Mouse (Mus musculus) heart, embryonic 13.5 days (tissue): Measurements from ENCODE around the gene Tef. TPM values are rescaled to one million over a fixed set of nuclear protein-coding genes. Genes with fewer than 3 reads are reported as not detected.

Experiments used
- ATAC-seq: fragments of 200-750 bp; cut with Nextera tagmentation; 2 replicates; pipeline ENCODE4 v1.8.0; 2017; ENCODE audit warnings: moderate TSS enrichment; ENCODE audit not compliant: insufficient number of reproducible peaks, low FRiP score, low TSS enrichment; ENCODE audit errors: extremely low read depth
- H3K27ac ChIP-seq: fragments of 300-500 bp; sonication (generic); replicated peaks from 2 replicates; pipeline ENCODE4 v1.5.1; 2015; ENCODE audit warnings: moderate library complexity, mild to moderate bottlenecking, inconsistent platforms
- H3K27me3 ChIP-seq: fragments of 300-500 bp; sonication (generic); replicated peaks from 2 replicates; pipeline ENCODE4 v1.6.1; 2015; ENCODE audit warnings: mild to moderate bottlenecking, inconsistent platforms
- H3K36me3 ChIP-seq: fragments of 300-500 bp; sonication (generic); 2 replicates; pipeline ENCODE4 v1.6.1; 2015; ENCODE audit warnings: mild to moderate bottlenecking, inconsistent platforms
- H3K4me1 ChIP-seq: fragments of 300-500 bp; sonication (generic); 2 replicates; pipeline ENCODE4 v1.6.1; 2015; ENCODE audit warnings: inconsistent platforms
- H3K4me2 ChIP-seq: fragments of 300-500 bp; sonication (generic); 2 replicates; pipeline ENCODE4 v1.6.1; 2015; ENCODE audit warnings: inconsistent platforms, mild to moderate bottlenecking, moderate library complexity
- H3K4me3 ChIP-seq: fragments of 300-500 bp; sonication (generic); 2 replicates; pipeline ENCODE4 v1.5.1; 2015; ENCODE audit warnings: moderate library complexity, mild to moderate bottlenecking, inconsistent platforms
- H3K9ac ChIP-seq: fragments of 300-500 bp; sonication (generic); 2 replicates; pipeline ENCODE4 v1.6.1; 2015; ENCODE audit warnings: inconsistent platforms, mild to moderate bottlenecking, moderate library complexity
- H3K9me3 ChIP-seq: fragments of 300-500 bp; sonication (generic); 2 replicates; pipeline ENCODE4 v1.6.1; 2016; ENCODE audit warnings: inconsistent platforms
- WGBS: fragments of 180-500 bp; shearing (Covaris S2); methylation state at CpG from one replicate; pipeline ENCODE4 v1.1.7; 2015; ENCODE audit warnings: mixed read lengths; 5-methylcytosine and 5-hydroxymethylcytosine counted together
- polyA plus RNA-seq: library from polyadenylated mRNA; unstranded; fragments of >200 nt; fragmentation: Nextera tagmentation; extraction: Ambion mirVana; gene quantifications from 2 replicates; pipeline ENCODE4 v1.2.1, GENCODE M21; 2015

The Tef gene
- polyA plus RNA-seq, 1 experiment from 2014 or later, result 22.0 TPM

- WGBS, result 80% methylated on average over 4 of the region's 4 CpGs
- H3K36me3 ChIP-seq, result peaks cover 23% of the 10 kb centered on the region
- no peaks in the 10 kb centered on the region for H3K9me3 ChIP-seq
- H3K9ac ChIP-seq, result no peak overlapping the region
- no peak for ATAC-seq
- no peak overlapping the region for H3K4me2 ChIP-seq
- H3K4me1 ChIP-seq, result peaks cover 28% of the 10 kb centered on the region
- H3K27ac ChIP-seq, result no peak overlapping the region
- H3K4me3 ChIP-seq, result no peak overlapping the region
- H3K27me3 ChIP-seq, result peaks cover 7% of the 10 kb centered on the region
Observed at GRCm38 (mm10) chr15:81830530-81830929, 28.3 kb downstream of the Tef start.

- Histone ChIP-seq H3K36me3 (peaks cover 15% of the 10 kb centered on the region), H3K27ac (no peak overlapping the region), H3K9me3 (no peaks in the 10 kb centered on the region), H3K27me3 (peaks cover 9% of the 10 kb centered on the region), H3K4me3 (no peak overlapping the region), H3K4me2 (peak overlapping the region; percentile 49), H3K9ac (peak overlapping the region; percentile 62), H3K4me1 (peaks cover 35% of the 10 kb centered on the region)
- 11% methylated on average over 24 of the region's 24 CpGs for WGBS
- peak; percentile 77; the same call in 1 of the 2 replicates for ATAC-seq
Observed at GRCm38 (mm10) chr15:81831136-81831825, 29.1 kb downstream of the Tef start.

DNA sequence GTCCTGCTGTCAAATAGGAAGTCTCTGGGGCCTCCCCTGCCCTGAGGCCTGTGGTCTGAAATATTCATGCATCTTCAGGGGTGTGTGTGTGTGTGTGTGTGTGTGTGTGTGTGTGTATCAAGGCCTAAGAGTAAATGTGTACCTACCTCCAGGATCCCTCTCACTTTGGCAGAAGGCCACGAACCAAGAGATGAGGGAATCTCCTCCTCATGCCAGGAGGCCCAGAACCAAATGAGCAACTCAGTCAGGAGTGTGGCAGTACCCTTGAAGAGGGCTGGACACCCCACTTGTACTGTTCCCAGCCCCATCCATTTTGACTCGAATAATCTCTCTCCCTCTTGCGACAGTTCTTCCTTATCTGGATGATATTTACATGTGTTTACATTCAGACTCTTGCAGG, 30.0 kb downstream of the Tef start:
- Histone ChIP-seq H3K4me2 (no peak overlapping the region), H3K4me1 (peaks cover 44% of the 10 kb centered on the region), H3K27ac (no peak overlapping the region), H3K27me3 (peaks cover 9% of the 10 kb centered on the region), H3K4me3 (no peak overlapping the region), H3K36me3 (peaks cover 6% of the 10 kb centered on the region), H3K9ac (no peak overlapping the region), H3K9me3 (no peaks in the 10 kb centered on the region)
- ATAC-seq, result no peak
- 78% methylated on average over 3 of the region's 3 CpGs for WGBS

DNA sequence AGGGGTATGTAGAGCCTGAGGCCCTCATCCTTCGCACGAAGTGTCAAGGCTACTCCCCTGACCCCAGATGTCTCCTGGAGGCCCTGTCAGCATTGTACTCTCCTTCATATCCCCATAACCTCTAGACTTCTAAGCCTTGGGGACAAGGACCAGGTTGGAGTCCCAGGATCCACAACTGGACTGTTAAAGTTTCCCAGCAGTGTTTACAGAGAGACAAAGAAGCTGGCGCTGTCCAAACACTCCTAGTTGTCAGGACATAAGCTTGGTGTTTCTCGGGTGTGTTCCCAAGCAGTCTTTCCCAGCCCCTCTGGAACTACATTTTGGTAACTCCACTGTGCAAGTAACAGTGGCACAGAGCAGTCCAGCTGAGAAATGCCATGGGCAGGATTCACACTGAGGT, 31.3 kb downstream of the Tef start:
- H3K4me2 ChIP-seq, result no peak overlapping the region
- peaks cover 44% of the 10 kb centered on the region for H3K4me1 ChIP-seq
- no peak overlapping the region for H3K4me3 ChIP-seq
- no peak for ATAC-seq
- 68% methylated on average over 4 of the region's 4 CpGs for WGBS
- no peak overlapping the region for H3K9ac ChIP-seq
- H3K36me3 ChIP-seq, result no peaks in the 10 kb centered on the region
- no peaks in the 10 kb centered on the region for H3K9me3 ChIP-seq
- no peak overlapping the region for H3K27ac ChIP-seq
- H3K27me3 ChIP-seq, result peaks cover 9% of the 10 kb centered on the region

GRCm38 (mm10) chr15:81834171-81834841, 32.1 kb downstream of the Tef start:
- H3K4me3 ChIP-seq, result no peak overlapping the region
- H3K4me1 ChIP-seq, result peaks cover 44% of the 10 kb centered on the region
- no peaks in the 10 kb centered on the region for H3K9me3 ChIP-seq
- H3K27me3 ChIP-seq, result peaks cover 9% of the 10 kb centered on the region
- WGBS, result 39% methylated on average over 3 of the region's 3 CpGs
- H3K9ac ChIP-seq, result peak overlapping the region; percentile 50
- no peak for ATAC-seq
- H3K4me2 ChIP-seq, result no peak overlapping the region
- H3K36me3 ChIP-seq, result no peaks in the 10 kb centered on the region
- peak overlapping the region; percentile 14; the same call in 1 of the 2 replicates for H3K27ac ChIP-seq

- Histone ChIP-seq H3K4me2 (peak overlapping the region; percentile 71; the same call in 1 of the 2 replicates), H3K27me3 (peaks cover 9% of the 10 kb centered on the region), H3K36me3 (no peaks in the 10 kb centered on the region), H3K4me3 (no peak overlapping the region), H3K27ac (no peak overlapping the region), H3K9ac (no peak overlapping the region), H3K9me3 (no peaks in the 10 kb centered on the region), H3K4me1 (peaks cover 54% of the 10 kb centered on the region)
- WGBS, result 70% methylated on average over 10 of the region's 10 CpGs
- ATAC-seq, result no peak
Observed at GRCm38 (mm10) chr15:81835007-81835880, 33.0 kb downstream of the Tef start.

DNA sequence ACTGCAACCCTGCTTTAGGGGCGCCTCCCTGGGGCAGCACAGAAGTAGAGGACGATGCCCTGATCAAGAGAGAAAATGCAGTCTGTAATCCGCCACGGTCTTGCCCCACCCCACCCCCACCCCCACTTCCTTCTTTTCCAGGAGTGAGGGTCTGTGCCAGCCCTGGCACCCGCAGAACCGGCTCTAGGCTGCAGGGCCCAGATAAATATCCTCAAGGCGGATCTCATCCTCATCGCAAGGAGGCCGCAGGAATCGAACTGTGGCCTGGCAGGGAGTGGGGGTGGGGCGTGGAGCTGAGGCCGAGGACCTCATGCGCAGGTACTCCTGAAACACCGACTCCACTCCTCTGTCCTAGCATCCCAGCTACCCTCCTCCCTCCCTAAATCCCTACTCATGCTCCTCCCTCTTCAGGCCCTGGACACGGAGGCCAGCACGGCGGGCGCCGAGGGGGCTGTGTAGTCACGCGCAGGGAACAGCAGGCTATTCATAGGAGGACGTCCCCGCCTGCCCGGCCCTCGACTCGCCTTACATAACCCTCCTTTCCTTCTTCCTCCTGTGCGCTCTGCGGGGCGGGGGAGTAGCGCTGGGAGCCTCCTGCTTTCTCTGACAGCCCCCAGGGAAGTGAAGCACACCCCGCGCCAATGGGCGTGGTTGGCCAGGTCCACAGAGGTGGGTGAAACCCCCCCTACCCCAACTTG, 34.1 kb downstream of the Tef start:
- Histone ChIP-seq H3K27me3 (peaks cover 9% of the 10 kb centered on the region), H3K27ac (peak overlapping the region; percentile 66), H3K9ac (peak overlapping the region; percentile 75), H3K36me3 (no peaks in the 10 kb centered on the region), H3K9me3 (no peaks in the 10 kb centered on the region), H3K4me3 (peak overlapping the region; percentile 49), H3K4me2 (peak overlapping the region; percentile 71), H3K4me1 (peaks cover 50% of the 10 kb centered on the region)
- 2% methylated on average over 33 of the region's 33 CpGs for WGBS
- ATAC-seq, result peak; percentile 61

DNA sequence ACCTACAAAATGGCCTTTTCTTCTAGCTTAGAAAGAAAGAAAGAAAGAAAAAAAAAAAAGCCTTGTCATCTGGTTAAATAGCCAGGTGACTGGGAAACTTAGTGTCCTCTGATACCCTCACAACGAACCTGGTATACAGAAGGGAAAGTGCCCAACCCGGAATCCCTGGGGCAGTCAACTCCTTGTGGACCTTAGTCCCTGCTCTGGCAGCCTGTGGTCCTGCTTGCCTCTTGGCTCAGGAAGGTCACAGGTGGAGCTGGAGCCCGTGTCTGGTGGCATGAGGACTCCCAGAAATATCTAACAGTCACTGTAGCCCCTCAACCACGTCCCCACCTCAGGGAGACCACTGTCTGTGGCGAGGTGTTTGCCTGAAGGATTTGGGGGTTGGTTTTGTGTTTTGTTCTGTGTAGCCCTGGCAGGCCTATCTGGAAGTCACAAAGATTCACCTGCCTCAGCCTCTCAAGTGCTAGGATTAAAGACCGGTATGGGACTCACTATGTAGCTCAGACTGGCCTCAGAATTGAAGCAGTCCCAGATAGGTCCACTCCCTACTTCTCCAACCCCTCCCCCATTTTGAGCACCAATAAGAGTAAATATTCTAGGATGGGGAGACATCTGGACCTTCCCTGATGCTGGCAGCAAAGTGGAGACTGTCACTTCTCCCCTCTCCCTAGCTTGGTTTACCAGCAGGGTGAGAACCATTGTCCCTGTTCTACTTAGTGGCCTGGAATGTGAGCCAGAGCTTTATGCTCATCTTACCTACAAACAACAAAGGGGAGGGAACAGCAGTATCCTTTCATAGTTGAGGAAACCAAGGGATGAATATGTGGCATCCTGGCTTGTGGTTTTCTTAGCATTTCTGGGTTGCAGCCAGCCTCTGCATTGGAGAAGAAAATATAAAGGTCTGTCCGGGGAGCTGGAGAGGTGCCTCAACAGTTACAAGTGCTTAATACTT, 35.0 kb downstream of the Tef start:
- peaks cover 47% of the 10 kb centered on the region for H3K4me1 ChIP-seq
- peak overlapping the region; percentile 71 for H3K4me2 ChIP-seq
- 52% methylated on average over 7 of the region's 7 CpGs for WGBS
- peak overlapping the region; percentile 75 for H3K9ac ChIP-seq
- peaks cover 9% of the 10 kb centered on the region for H3K27me3 ChIP-seq
- no peak for ATAC-seq
- no peaks in the 10 kb centered on the region for H3K36me3 ChIP-seq
- H3K9me3 ChIP-seq, result no peaks in the 10 kb centered on the region
- H3K4me3 ChIP-seq, result peak overlapping the region; percentile 49
- H3K27ac ChIP-seq, result no peak overlapping the region

DNA sequence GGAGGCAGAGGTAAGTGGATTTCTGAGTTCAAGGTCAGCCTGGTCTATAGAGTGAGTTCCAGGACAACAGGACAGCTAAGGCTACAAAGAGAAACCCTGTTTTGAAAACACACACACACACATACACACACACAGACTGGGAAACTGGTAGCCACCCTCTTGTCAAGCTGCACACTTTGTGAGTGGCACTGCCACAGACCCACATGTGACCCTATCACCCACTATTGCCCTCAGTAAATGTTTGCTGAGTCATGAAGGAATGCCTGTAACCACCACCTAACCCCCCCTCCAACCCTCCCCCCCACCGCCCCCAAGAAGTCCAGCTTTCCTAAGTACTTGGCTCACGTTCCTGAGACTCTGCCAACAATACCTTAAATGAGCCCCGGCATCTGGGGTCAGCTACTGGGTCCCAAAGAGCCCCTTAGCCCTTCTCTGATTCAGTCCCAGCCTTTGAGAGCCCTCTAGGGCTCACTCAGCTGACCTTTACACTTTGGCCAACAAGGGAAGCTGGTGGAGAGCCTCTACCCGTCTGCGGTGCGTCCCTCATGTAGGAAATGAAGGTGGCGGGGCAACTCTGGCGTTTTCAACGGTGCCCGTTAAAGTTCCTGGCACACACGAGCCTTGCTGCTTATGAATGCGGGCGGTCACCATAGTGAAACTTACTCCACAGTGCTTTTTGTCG, 36.5 kb downstream of the Tef start:
- Histone ChIP-seq H3K4me3 (no peak overlapping the region), H3K9ac (no peak overlapping the region), H3K36me3 (no peaks in the 10 kb centered on the region), H3K27me3 (peaks cover 9% of the 10 kb centered on the region), H3K4me1 (peaks cover 46% of the 10 kb centered on the region), H3K27ac (no peak overlapping the region), H3K4me2 (no peak overlapping the region), H3K9me3 (no peaks in the 10 kb centered on the region)
- WGBS, result 68% methylated on average over 14 of the region's 14 CpGs
- ATAC-seq, result no peak

DNA sequence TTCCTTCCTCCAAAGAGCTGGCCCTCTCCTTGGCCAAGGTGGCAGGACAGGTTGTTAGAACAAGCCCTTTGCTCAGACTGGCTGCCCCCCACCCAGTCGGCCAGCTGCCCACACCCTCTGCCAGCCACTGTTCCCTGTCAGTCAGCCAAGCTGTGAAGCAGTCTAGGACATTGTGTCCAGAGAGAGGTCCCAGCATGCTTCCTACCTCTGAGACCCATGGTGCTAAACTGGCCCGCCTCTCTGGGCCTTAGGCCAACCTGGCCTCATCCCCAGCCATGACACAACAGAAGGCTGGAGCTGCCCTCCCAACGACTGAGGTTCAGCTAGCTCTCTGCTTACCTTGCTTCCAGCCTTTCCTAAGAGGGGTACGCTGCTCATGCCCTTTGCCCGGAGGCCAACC, 37.4 kb downstream of the Tef start:
- H3K36me3 ChIP-seq, result no peaks in the 10 kb centered on the region
- H3K4me1 ChIP-seq, result peaks cover 37% of the 10 kb centered on the region
- ATAC-seq, result peak; percentile 47; the same call in 1 of the 2 replicates
- WGBS, result 55% methylated on average over 5 of the region's 5 CpGs
- H3K4me2 ChIP-seq, result no peak overlapping the region
- no peak overlapping the region for H3K4me3 ChIP-seq
- H3K27me3 ChIP-seq, result peaks cover 9% of the 10 kb centered on the region
- H3K9ac ChIP-seq, result no peak overlapping the region; the same call in 1 of the 2 replicates
- no peaks in the 10 kb centered on the region for H3K9me3 ChIP-seq
- peak overlapping the region; percentile 59 for H3K27ac ChIP-seq
